Mouse (Mus musculus) thymus, adult 2 months (tissue): ENCODE results near the gene Cacna1c.

Source experiments
- CTCF ChIP-seq: fragments of 200-500 bp; IDR thresholded peaks from 2 replicates; pipeline ENCODE4 v1.5.1; 2012; ENCODE audit warnings: mild to moderate bottlenecking, control low read depth, low read length, moderate library complexity, borderline replicate concordance; ENCODE audit not compliant: control insufficient read depth, poor library complexity, insufficient read depth; ENCODE audit errors: extremely low read depth
- POLR2A ChIP-seq: fragments of 200-500 bp; IDR thresholded peaks from 2 replicates; pipeline ENCODE4 v1.6.1; 2012; ENCODE audit warnings: mild to moderate bottlenecking, low read length, control low read depth, moderate library complexity; ENCODE audit not compliant: control insufficient read depth, poor library complexity, insufficient read depth; ENCODE audit errors: extremely low read depth

DNA sequence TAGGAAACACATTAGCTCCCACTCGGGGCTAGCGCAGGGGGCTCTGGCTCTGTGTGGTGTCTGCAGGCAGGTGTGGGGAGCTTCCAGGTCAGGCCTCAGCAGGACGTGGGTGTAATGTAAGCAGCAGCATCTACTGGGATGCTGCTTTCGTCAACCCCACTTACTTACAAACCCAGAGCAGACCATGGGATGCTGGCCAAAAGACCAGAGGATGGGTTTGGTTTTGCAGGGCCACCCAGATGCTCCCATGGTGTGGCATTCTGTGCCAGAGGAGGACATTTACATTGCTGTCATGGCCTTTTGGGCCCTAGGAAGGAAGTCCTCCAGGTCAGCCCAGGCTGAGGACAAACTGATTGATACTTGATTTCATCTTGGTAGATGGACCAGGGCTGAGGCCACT, 521.4 kb downstream of the Cacna1c start:
- TF ChIP-seq POLR2A (no peak), CTCF (no peak)
